Mouse (Mus musculus): ENCODE data around the gene Adcy1. TPM values are rescaled to one million over a fixed set of nuclear protein-coding genes. Genes with fewer than 3 reads are reported as not detected.

Adcy1 gene
- polyA plus RNA-seq, 1 experiment from 2014 or later: 2.0 TPM

- H3K36me3 ChIP-seq (ENCODE audit: control insufficient read depth, insufficient read depth, low read length): no peaks in the 10 kb centered on the region
- DNase-seq (ENCODE audit: low spot score) (no peak), ATAC-seq (ENCODE audit: low FRiP score) (no peak)
- H3K27me3 ChIP-seq (ENCODE audit: control insufficient read depth, insufficient read depth, low read length): no peaks in the 10 kb centered on the region
- H3K9me3 ChIP-seq (ENCODE audit: control insufficient read depth, low read length): no peaks in the 10 kb centered on the region
- no peak overlapping the region for H3K27ac ChIP-seq (ENCODE audit: low read depth, low read length)
- WGBS: 85% methylated on average over 9 of the region's 9 CpGs
- no peak overlapping the region for H3K4me2 ChIP-seq (replicated peaks; ENCODE audit: low read depth, low read length)
- no peaks in the 10 kb centered on the region for H3K4me1 ChIP-seq (replicated peaks; ENCODE audit: control insufficient read depth, insufficient read depth, low read length)
- H3K4me3 ChIP-seq (ENCODE audit: low read depth, low read length): no peak overlapping the region
- H3K9ac ChIP-seq (ENCODE audit: low read depth, low read length): no peak overlapping the region
These were observed 137.1 kb downstream of the Adcy1 start for GRCm38 (mm10) chr11:7200393-7200783.

- Histone ChIP-seq H3K4me3 (ENCODE audit: low read depth, low read length) (no peak overlapping the region), H3K27ac (ENCODE audit: low read depth, low read length) (no peak overlapping the region), H3K9ac (ENCODE audit: low read depth, low read length) (no peak overlapping the region), H3K4me1 (replicated peaks; ENCODE audit: control insufficient read depth, insufficient read depth, low read length) (no peaks in the 10 kb centered on the region), H3K9me3 (ENCODE audit: control insufficient read depth, low read length) (no peaks in the 10 kb centered on the region), H3K27me3 (ENCODE audit: control insufficient read depth, insufficient read depth, low read length) (no peaks in the 10 kb centered on the region), H3K36me3 (ENCODE audit: control insufficient read depth, insufficient read depth, low read length) (no peaks in the 10 kb centered on the region), H3K4me2 (replicated peaks; ENCODE audit: low read depth, low read length) (no peak overlapping the region)
- no peak for DNase-seq (ENCODE audit: low spot score)
- WGBS: 84% methylated on average over 7 of the region's 7 CpGs
- no peak for ATAC-seq (ENCODE audit: low FRiP score)
These were observed 138.9 kb downstream of the Adcy1 start for GRCm38 (mm10) chr11:7202206-7202605.

- Histone ChIP-seq H3K36me3 (ENCODE audit: control insufficient read depth, insufficient read depth, low read length) (no peaks in the 10 kb centered on the region), H3K9me3 (ENCODE audit: control insufficient read depth, low read length) (no peaks in the 10 kb centered on the region), H3K4me3 (ENCODE audit: low read depth, low read length) (no peak overlapping the region), H3K9ac (ENCODE audit: low read depth, low read length) (no peak overlapping the region), H3K4me2 (replicated peaks; ENCODE audit: low read depth, low read length) (no peak overlapping the region), H3K27me3 (ENCODE audit: control insufficient read depth, insufficient read depth, low read length) (no peaks in the 10 kb centered on the region), H3K27ac (ENCODE audit: low read depth, low read length) (no peak overlapping the region), H3K4me1 (replicated peaks; ENCODE audit: control insufficient read depth, insufficient read depth, low read length) (no peaks in the 10 kb centered on the region)
- WGBS: 92% methylated on average over 9 of the region's 9 CpGs
- ATAC-seq (ENCODE audit: low FRiP score) (no peak), DNase-seq (ENCODE audit: low spot score) (no peak)
These were observed 140.6 kb downstream of the Adcy1 start for GRCm38 (mm10) chr11:7203846-7204245.

- peak; percentile 8 for ATAC-seq (ENCODE audit: low FRiP score)
- peaks cover 27% of the 10 kb centered on the region for H3K27me3 ChIP-seq (ENCODE audit: control insufficient read depth, insufficient read depth, low read length)
- no peaks in the 10 kb centered on the region for H3K9me3 ChIP-seq (ENCODE audit: control insufficient read depth, low read length)
- H3K36me3 ChIP-seq (ENCODE audit: control insufficient read depth, insufficient read depth, low read length): no peaks in the 10 kb centered on the region
- no peak overlapping the region for H3K4me2 ChIP-seq (replicated peaks; ENCODE audit: low read depth, low read length)
- H3K27ac ChIP-seq (ENCODE audit: low read depth, low read length): no peak overlapping the region
- no peak overlapping the region for H3K9ac ChIP-seq (ENCODE audit: low read depth, low read length)
- no peak overlapping the region for H3K4me3 ChIP-seq (ENCODE audit: low read depth, low read length)
- H3K4me1 ChIP-seq (replicated peaks; ENCODE audit: control insufficient read depth, insufficient read depth, low read length): no peaks in the 10 kb centered on the region; the same call in 1 of the 2 replicates
- WGBS: 19% methylated on average over 6 of the region's 6 CpGs
- peak; percentile 84 for DNase-seq (ENCODE audit: low spot score)
These were observed 147.1 kb downstream of the Adcy1 start for GRCm38 (mm10) chr11:7210343-7210742.

GRCm38 (mm10) chr11:7211211-7211610, 147.9 kb downstream of the Adcy1 start:
- Histone ChIP-seq H3K27ac (ENCODE audit: low read depth, low read length) (no peak overlapping the region), H3K9ac (ENCODE audit: low read depth, low read length) (no peak overlapping the region), H3K36me3 (ENCODE audit: control insufficient read depth, insufficient read depth, low read length) (no peaks in the 10 kb centered on the region), H3K9me3 (ENCODE audit: control insufficient read depth, low read length) (no peaks in the 10 kb centered on the region), H3K4me2 (replicated peaks; ENCODE audit: low read depth, low read length) (no peak overlapping the region), H3K27me3 (ENCODE audit: control insufficient read depth, insufficient read depth, low read length) (peaks cover 27% of the 10 kb centered on the region), H3K4me1 (replicated peaks; ENCODE audit: control insufficient read depth, insufficient read depth, low read length) (no peaks in the 10 kb centered on the region; the same call in 1 of the 2 replicates), H3K4me3 (ENCODE audit: low read depth, low read length) (no peak overlapping the region)
- ATAC-seq (ENCODE audit: low FRiP score): no peak
- peak; percentile 25 for DNase-seq (ENCODE audit: low spot score)
- WGBS: 36% methylated on average over 9 of the region's 9 CpGs

GRCm38 (mm10) chr11:7212126-7212798, 149.0 kb downstream of the Adcy1 start:
- no peaks in the 10 kb centered on the region for H3K9me3 ChIP-seq (ENCODE audit: control insufficient read depth, low read length)
- H3K4me2 ChIP-seq (replicated peaks; ENCODE audit: low read depth, low read length): no peak overlapping the region
- no peak overlapping the region for H3K27ac ChIP-seq (ENCODE audit: low read depth, low read length)
- WGBS: 24% methylated on average over 17 of the region's 17 CpGs
- no peak for ATAC-seq (ENCODE audit: low FRiP score)
- peaks cover 27% of the 10 kb centered on the region for H3K27me3 ChIP-seq (ENCODE audit: control insufficient read depth, insufficient read depth, low read length)
- no peak overlapping the region for H3K9ac ChIP-seq (ENCODE audit: low read depth, low read length)
- no peaks in the 10 kb centered on the region; the same call in 1 of the 2 replicates for H3K4me1 ChIP-seq (replicated peaks; ENCODE audit: control insufficient read depth, insufficient read depth, low read length)
- DNase-seq (ENCODE audit: low spot score): peak; percentile 18
- H3K4me3 ChIP-seq (ENCODE audit: low read depth, low read length): no peak overlapping the region
- no peaks in the 10 kb centered on the region for H3K36me3 ChIP-seq (ENCODE audit: control insufficient read depth, insufficient read depth, low read length)

GRCm38 (mm10) chr11:7213161-7213500, 149.8 kb downstream of the Adcy1 start:
- Histone ChIP-seq H3K27ac (ENCODE audit: low read depth, low read length) (no peak overlapping the region), H3K9ac (ENCODE audit: low read depth, low read length) (peak overlapping the region; percentile 61; the same call in 1 of the 2 replicates), H3K4me2 (replicated peaks; ENCODE audit: low read depth, low read length) (peak overlapping the region; percentile 91), H3K9me3 (ENCODE audit: control insufficient read depth, low read length) (no peaks in the 10 kb centered on the region), H3K36me3 (ENCODE audit: control insufficient read depth, insufficient read depth, low read length) (no peaks in the 10 kb centered on the region), H3K4me3 (ENCODE audit: low read depth, low read length) (peak overlapping the region; percentile 59), H3K4me1 (replicated peaks; ENCODE audit: control insufficient read depth, insufficient read depth, low read length) (no peaks in the 10 kb centered on the region; the same call in 1 of the 2 replicates), H3K27me3 (ENCODE audit: control insufficient read depth, insufficient read depth, low read length) (peaks cover 27% of the 10 kb centered on the region)
- no peak for ATAC-seq (ENCODE audit: low FRiP score)
- WGBS: 3% methylated on average over 14 of the region's 19 CpGs
- DNase-seq (ENCODE audit: low spot score): no peak

GRCm38 (mm10) chr11:7213501-7214341, 150.4 kb downstream of the Adcy1 start, which contains the start of gene Igfbp3:
Gene Igfbp3, minus strand, starts transcription at chr11:7213923.
- Histone ChIP-seq H3K27ac (ENCODE audit: low read depth, low read length) (no peak within 1 kb of the TSS), H3K4me3 (ENCODE audit: low read depth, low read length) (peak within 1 kb of the TSS; percentile 59), H3K9me3 (ENCODE audit: control insufficient read depth, low read length) (no peaks in the 10 kb centered on the region), H3K36me3 (ENCODE audit: control insufficient read depth, insufficient read depth, low read length) (no peaks in the 10 kb centered on the region), H3K27me3 (ENCODE audit: control insufficient read depth, insufficient read depth, low read length) (peaks cover 27% of the 10 kb centered on the region), H3K9ac (ENCODE audit: low read depth, low read length) (peak within 1 kb of the TSS; percentile 61), H3K4me2 (replicated peaks; ENCODE audit: low read depth, low read length) (peak within 1 kb of the TSS; percentile 91), H3K4me1 (replicated peaks; ENCODE audit: control insufficient read depth, insufficient read depth, low read length) (no peaks in the 10 kb centered on the region; the same call in 1 of the 2 replicates)
- ATAC-seq (ENCODE audit: low FRiP score) (peak; percentile 86), DNase-seq (ENCODE audit: low spot score) (peak; percentile 81)
- under 1% methylated on average over 81 of the region's 104 CpGs for WGBS
